Mouse (Mus musculus): ENCODE measurements around the gene Pqlc2.

- no peak for TF ChIP-seq CTCF (IDR thresholded peaks at IDR 0.05; ENCODE audit: control insufficient read depth, insufficient read depth, low read length)
- TF ChIP-seq POLR2A (IDR thresholded peaks at IDR 0.05; ENCODE audit: borderline replicate concordance, control insufficient read depth, low read depth, low read length): no peak
Measured at GRCm38 (mm10) chr4:139267335-139267734, 43.2 kb downstream of the Pqlc2 start.
